Mouse (Mus musculus) inflammation-experienced regulatory T-cells, adult 6 months (primary cell): ENCODE measurements around the gene Prtg. TPM values are rescaled to one million over a fixed set of nuclear protein-coding genes. Genes with fewer than 3 reads are reported as not detected.

Experiments
- ATAC-seq: one replicate; pipeline ENCODE4 v1.8.0; 2017
- polyA plus RNA-seq, 3 experiments: library from polyadenylated mRNA; unstranded; fragments of 100-300 nt; shearing (Covaris generic); gene quantifications; one replicate each; pipeline ENCODE4 v1.2.1; 2017

Prtg gene
- polyA plus RNA-seq, 3 experiments from 2014 or later = 0.26 TPM; not detected in 2

- no peak for ATAC-seq
Observed at GRCm38 (mm10) chr9:72923068-72923467, 116.4 kb downstream of the Prtg start.

GRCm38 (mm10) chr9:72925021-72925934 lies 118.6 kb downstream of the Prtg start, which contains the start of gene Pygo1:
Gene Pygo1, plus strand, starts transcription at chr9:72925645.
- ATAC-seq = no peak

DNA sequence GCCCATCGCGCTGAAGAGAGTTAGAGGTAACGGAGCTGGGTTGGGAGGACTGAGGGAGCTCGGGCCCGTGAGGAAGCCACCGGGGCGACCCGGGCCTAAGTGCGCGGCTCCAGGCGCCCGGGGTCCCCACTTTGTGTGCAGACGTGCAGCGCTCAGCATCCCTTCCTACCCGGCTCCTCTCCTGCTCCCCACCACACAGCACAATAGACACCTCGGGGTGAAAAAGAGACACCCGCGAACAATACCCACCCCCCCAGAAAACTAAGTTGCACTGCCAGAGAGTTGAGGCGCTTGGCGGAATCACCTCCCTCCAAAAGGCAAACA lies 119.2 kb downstream of the Prtg start:
- no peak for ATAC-seq

GRCm38 (mm10) chr9:72931166-72931790 lies 124.6 kb downstream of the Prtg start:
- ATAC-seq = no peak

- ATAC-seq = no peak
Observed at GRCm38 (mm10) chr9:72935309-72935708, 128.6 kb downstream of the Prtg start.

GRCm38 (mm10) chr9:72936301-72936700 lies 129.6 kb downstream of the Prtg start:
- ATAC-seq = no peak

DNA sequence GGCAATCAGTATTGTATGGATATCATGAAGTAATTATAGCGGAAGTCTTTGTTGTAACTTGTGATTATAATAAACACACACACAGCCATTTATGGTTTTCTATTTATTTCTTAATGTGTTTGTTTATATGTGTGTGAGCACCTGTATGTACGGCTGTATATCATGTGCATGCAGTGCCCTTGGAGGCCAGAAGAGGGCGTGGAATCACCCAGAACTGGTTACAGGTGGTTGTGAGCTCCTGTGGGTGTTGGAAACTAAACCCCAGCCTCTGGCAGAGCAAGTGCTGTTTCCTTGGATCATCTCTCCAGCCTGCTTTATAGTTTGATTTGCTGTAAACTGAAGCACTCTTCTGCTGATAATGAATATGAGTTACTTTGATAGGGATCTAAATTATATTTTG lies 136.8 kb downstream of the Prtg start:
- ATAC-seq = no peak

DNA sequence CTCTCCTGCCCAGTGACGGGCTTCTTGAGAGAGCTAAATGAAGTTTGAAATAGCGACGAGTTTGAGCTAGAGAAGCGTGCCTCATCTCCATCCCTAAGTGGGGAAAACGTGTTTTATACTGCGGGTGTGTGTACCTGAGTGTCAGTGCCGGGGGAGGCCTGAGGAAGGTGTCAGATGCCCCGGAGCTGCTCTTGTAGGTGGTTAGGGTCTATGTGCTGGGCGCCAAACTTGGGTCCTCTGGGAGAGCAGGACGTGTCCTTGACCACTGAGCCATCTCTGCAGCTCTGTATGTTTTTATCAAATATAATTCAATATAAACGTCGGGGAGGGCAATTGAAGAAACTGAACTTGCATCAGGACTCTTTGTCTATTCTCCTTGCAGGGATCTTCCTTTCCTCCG lies 137.6 kb downstream of the Prtg start:
- no peak for ATAC-seq

DNA sequence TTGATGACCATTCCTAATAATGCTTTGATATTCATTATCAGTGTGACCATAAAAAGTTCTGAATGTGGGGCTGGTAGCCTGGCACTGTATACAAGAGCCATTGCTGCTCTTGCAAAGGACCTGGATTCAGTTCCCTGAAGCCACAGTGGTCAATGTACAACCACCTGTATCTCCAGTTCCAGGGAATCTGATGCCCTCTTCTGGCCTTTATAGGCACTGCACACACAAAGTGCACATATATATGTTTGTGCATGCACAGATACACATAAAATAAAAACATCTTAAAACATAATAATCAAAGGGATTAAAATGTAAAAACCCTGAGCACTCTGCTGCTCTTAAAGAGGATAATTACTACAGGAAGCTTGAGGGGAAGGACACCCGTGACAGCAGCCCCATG lies 140.3 kb downstream of the Prtg start:
- ATAC-seq = no peak

DNA sequence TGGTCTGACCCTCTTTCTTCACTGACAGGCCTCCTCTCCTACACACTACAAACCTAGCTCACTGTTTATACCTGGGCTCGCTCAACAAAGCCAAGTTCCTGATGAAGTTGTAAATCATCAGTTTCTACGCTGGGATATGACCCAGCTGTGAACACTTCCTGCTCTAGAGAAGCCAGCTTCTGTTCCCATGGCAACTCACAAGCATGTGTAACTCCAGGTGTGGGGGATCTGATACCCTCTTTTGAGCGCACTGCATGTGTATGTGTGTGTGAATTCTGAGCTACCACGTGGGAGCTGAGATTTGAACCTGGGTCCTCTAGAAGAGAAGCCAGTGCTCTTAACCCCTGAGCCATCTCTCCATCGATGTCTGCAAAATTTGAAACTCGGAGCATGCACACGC lies 142.9 kb downstream of the Prtg start:
- no peak for ATAC-seq

GRCm38 (mm10) chr9:72954746-72955145 lies 148.1 kb downstream of the Prtg start:
- ATAC-seq = no peak

GRCm38 (mm10) chr9:72955546-72955945 lies 148.9 kb downstream of the Prtg start:
- ATAC-seq = peak; percentile 41

GRCm38 (mm10) chr9:72958521-72959450 lies 152.1 kb downstream of the Prtg start, which contains the start of the genes Dyx1c1 and Gm44503:
Gene Dyx1c1, plus strand, starts transcription at chr9:72958785.
Gene Gm44503, plus strand, starts transcription at chr9:72958852.
- peak; percentile 78 for ATAC-seq

- no peak for ATAC-seq
Observed at GRCm38 (mm10) chr9:72961346-72961745, 154.7 kb downstream of the Prtg start.

- ATAC-seq = peak; percentile 69
Observed at GRCm38 (mm10) chr9:72961959-72962358, 155.3 kb downstream of the Prtg start.

Other genes with a start within 250 kb of the Prtg start
- gene Nedd4, start 144.5 kb upstream of the Prtg start, polyA plus RNA-seq = 1 to 10 TPM; 2.2 to 8.3 (median 2.5) TPM
- not detected for gene Pygo1, start 118.8 kb downstream of the Prtg start, polyA plus RNA-seq
- gene Dyx1c1, start 151.9 kb downstream of the Prtg start, polyA plus RNA-seq = 1 to 10 TPM; 3.8 to 5.0 (median 4.1) TPM
- gene Gm44503, start 152.0 kb downstream of the Prtg start, polyA plus RNA-seq = not detected
- gene Ccpg1os, start 178.5 kb downstream of the Prtg start, polyA plus RNA-seq = 10 to 100 TPM in 1 of 3 experiments, 1 to 10 TPM in 2; 5.6 to 12.9 (median 8.4) TPM
- 10 to 100 TPM; 71.4 to 95.7 (median 89.4) TPM for gene Ccpg1, start 178.6 kb downstream of the Prtg start, polyA plus RNA-seq
- 10 to 100 TPM; 12.0 to 19.6 (median 15.1) TPM for gene Pigb, start 233.5 kb downstream of the Prtg start, polyA plus RNA-seq
- 10 to 100 TPM; 36.2 to 83.0 (median 39.9) TPM for gene Rab27a, start 238.0 kb downstream of the Prtg start, polyA plus RNA-seq